Mouse (Mus musculus): ENCODE results near the gene Efs.
"Not testable (repeated sequence)": the region's sequence is repeated elsewhere in the genome, so short reads cannot be mapped to it uniquely, and the experiment has no call there.

The Efs gene

GRCm38 (mm10) chr14:54925349-54926342, at the start of gene Efs:
Efs (minus strand) TSS chr14:54926126.
- DNase-seq (ENCODE audit: extremely low read depth, low read depth, low spot score), result peak; percentile 45

DNA sequence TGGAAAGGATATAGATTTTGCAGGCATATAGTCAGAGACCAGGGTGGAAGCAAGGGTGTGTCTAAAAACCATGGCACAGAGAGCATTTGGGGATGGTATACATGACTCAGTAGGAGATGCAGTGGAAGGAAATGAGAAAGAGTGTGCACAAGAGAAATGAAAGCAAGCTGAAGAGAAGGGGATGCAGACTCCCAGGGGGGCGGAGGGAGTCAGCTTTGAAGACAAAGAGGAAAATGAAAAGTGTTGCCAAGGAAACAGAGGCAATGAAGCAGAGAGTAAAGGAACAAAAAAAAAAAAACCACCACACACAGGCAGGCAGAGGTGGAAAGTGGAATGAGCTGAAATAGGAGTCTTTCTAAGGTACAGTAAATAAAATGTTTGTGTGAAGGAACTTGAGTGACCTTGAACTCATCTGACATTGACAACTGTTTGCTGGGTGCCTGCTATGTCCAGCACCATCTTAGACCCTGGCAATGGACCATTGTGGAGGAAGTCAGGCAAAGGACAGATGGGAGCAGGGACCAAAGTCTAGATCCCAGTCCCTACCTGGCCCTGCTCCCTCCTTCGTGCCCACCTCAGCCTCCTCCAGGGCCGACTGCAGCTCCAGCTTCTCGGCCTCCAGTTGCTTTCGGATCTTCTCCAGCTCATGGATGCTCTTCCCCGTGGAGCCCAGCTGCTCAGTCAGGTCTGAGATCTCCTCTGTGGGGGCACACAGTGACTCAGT, 48.3 kb upstream of the Efs start:
- DNase-seq (ENCODE audit: extremely low read depth, low read depth, low spot score), result no peak

GRCm38 (mm10) chr14:54972786-54973185, 46.9 kb upstream of the Efs start:
- DNase-seq (ENCODE audit: extremely low read depth, low read depth, low spot score), result not testable (repeated sequence)

GRCm38 (mm10) chr14:54968344-54968743, 42.4 kb upstream of the Efs start:
- DNase-seq (ENCODE audit: extremely low read depth, low read depth, low spot score), result no peak

- no peak for DNase-seq (ENCODE audit: extremely low read depth, low read depth, low spot score)
Measured at GRCm38 (mm10) chr14:54967874-54968273, 41.9 kb upstream of the Efs start.

GRCm38 (mm10) chr14:54966320-54966977, 40.5 kb upstream of the Efs start, which contains the start of gene Myh6:
Myh6 (minus strand) TSS chr14:54966927.
- DNase-seq (ENCODE audit: extremely low read depth, low read depth, low spot score), result no peak

DNA sequence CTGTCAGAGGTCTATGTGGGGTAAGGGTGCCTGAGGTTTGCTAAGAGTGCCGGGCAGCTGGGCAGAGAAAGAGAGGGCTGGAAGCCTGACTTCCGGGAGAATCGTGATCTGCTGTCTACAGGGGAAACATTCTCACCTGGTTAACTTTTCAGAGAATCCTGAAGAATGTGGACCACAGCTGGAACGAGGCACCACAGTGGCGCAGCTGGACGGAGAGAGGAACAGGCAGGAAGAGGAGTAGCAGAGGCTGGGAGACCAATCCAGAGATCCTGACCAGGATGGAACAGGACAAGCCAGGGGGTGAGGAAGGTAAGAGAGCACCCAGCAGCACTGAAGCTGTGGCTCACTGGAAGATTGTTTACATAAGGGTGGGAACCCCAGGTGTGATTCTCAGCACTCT, 39.7 kb upstream of the Efs start:
- DNase-seq (ENCODE audit: extremely low read depth, low read depth, low spot score), result no peak

GRCm38 (mm10) chr14:54965044-54965443, 39.1 kb upstream of the Efs start:
- DNase-seq (ENCODE audit: extremely low read depth, low read depth, low spot score), result no peak

GRCm38 (mm10) chr14:54963727-54964126, 37.8 kb upstream of the Efs start:
- DNase-seq (ENCODE audit: extremely low read depth, low read depth, low spot score), result no peak

GRCm38 (mm10) chr14:54962714-54963113, 36.8 kb upstream of the Efs start:
- no peak for DNase-seq (ENCODE audit: extremely low read depth, low read depth, low spot score)

DNA sequence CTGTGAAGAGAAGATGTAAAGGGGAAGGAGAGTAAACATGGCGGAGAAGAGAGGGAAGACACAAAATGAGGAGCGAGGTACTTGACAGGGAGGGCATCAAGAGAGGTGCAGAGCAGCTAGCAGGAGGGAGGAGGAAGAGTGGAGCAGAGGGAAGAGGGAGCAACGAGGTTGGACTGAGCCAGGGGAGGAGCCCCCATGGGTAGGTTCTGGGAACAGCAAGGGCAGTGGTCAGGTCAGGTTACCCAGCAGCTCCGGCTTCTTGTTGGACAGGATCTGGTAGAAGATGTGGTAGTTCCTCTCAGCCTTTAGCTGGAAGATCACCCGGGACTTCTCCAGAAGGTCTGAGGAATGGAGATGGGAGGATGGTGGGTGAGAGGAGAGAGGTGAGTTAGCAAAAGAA, 35.6 kb upstream of the Efs start:
- no peak for DNase-seq (ENCODE audit: extremely low read depth, low read depth, low spot score)

DNA sequence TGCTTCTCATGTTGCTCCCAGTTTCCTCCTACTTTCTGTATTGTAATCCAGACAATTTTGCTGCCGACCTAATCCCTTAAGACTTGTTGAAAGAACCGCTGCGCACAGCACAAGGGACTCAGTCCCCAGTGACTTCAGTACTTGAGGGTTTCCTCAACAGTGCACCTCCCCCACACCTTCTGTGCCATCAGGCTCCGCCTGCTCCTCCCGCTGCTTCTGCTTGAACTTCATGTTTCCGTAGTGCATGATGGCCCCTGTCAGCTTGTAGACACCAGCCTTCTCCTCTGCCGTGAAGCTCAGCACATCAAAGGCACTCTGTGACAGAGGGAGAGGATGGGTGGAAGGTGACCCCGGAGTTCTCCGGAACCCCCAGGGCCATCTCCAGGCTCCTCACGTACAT, 34.8 kb upstream of the Efs start:
- DNase-seq (ENCODE audit: extremely low read depth, low read depth, low spot score), result no peak

DNA sequence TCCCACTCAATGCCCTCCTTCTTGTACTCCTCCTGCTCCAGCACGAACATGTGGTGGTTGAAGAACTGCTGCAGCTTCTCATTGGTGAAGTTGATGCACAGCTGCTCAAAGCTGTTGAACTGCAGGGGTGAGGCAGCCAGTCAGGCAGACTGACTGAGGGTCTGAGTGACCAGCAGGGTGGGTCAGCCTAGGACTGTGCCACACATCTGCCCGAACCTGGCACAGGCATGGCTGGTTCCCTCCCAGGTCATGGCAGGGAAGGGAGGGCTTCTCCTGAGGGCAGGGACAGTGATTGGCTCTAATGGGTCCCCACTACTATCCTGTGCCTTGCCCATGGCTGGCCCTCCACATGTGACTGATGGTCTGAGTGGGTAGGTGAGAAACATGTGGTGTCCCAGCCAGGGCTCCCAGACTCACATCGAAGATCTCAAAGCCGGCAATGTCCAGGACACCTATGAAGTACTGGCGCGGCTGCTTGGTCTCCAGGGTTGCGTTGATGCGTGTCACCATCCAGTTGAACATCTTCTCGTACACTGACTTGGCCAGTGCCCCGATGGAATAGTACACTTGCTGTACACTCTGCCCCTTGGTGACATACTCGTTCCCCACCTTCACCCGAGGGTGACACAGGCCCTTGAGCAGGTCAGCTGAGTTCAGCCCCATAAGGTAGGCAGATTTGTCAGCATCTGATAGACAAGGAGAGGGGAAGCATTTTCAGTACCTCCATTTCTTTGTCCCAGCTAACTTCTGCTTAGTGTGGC, 34.1 kb upstream of the Efs start:
- DNase-seq (ENCODE audit: extremely low read depth, low read depth, low spot score), result not testable (repeated sequence)

DNA sequence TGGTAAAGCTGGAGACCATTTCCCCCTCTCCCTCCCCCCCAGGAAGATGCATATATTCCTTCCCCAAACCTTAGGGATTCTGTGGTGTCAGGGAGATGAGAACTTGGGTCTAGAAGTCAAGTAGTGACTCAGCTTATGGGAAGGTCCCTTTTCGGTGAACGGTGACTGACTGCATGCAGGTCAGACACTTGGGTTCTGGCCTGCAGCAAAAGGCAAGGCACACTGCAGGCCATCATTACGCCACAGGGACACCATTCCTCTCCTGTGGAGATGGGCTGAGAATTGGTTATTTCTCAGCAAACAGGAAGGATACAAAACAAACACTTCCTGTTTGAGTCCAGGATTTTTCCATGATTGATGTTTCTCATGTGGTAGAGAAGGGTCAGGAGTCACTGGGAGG, 33.3 kb upstream of the Efs start:
- DNase-seq (ENCODE audit: extremely low read depth, low read depth, low spot score), result no peak

- DNase-seq (ENCODE audit: extremely low read depth, low read depth, low spot score), result no peak
Measured at GRCm38 (mm10) chr14:54958503-54958902, 32.6 kb upstream of the Efs start.

DNA sequence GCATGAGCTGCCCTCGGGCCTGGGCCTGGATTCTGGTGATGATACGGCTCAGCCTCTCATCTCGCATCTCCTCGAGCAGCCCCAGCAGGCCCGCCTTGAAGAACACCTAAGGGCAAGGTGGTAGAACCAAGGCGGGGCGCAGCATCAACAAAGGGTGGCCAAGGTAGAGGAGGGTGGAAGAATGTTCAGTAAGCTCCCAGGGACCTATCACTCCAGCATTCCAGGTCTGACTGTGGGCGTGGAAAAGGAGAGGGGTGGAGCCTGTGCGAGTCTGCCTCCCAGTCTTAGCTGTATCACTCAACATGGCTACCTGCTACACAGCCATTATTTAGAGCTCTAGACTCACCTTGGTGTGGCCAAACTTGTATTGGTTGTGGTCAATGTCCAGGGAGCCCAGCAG, 30.6 kb upstream of the Efs start:
- no peak for DNase-seq (ENCODE audit: extremely low read depth, low read depth, low spot score)

- DNase-seq (ENCODE audit: extremely low read depth, low read depth, low spot score), result no peak
Measured at GRCm38 (mm10) chr14:54955481-54955880, 29.6 kb upstream of the Efs start.

DNA sequence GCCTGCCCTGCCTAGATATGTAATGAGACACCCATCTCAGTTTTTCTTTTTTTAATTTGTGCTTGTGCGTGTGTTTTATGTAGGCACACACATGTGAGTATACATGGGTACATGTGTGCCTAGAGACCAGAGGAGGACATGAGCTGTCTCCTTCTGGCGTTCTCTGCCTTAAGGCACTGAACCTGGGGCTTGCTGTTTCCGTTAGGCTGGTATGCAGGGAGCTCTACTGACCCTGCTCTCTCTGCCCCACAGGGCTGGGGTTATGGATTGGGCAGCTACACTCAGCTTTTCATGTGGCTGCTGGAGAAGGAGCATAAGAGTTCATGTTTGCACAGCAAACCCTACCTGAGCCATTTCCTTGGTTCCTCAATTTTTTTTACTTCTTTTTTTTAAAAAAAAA, 28.5 kb upstream of the Efs start:
- no peak for DNase-seq (ENCODE audit: extremely low read depth, low read depth, low spot score)

GRCm38 (mm10) chr14:54953664-54954206, 27.8 kb upstream of the Efs start:
- DNase-seq (ENCODE audit: extremely low read depth, low read depth, low spot score), result no peak

DNA sequence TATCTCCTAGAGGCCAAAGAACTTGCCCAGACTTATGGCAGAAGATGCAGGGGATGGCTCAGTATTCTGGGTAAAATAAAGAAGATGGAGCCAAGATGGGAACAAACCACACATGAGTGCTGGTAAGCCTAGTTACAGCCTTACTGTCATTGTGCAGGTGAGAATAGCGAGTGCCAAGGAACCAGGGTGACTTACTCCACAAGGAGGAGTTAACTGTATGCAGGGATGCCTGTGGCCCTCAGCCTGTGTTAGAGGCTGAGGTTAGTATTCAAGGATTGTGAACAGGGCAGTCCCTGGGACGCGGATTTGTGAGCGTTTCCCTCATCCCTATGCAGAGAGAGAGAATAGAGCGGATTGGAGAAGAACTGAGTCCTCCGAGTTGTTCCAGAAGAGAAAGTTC, 25.7 kb upstream of the Efs start:
- DNase-seq (ENCODE audit: extremely low read depth, low read depth, low spot score), result no peak
